Mouse (Mus musculus): ENCODE measurements around the gene Pxt1.
A peak's percentile ranks its signal among the peaks of the same experiment; 100 is the strongest.

Pxt1 gene

DNA sequence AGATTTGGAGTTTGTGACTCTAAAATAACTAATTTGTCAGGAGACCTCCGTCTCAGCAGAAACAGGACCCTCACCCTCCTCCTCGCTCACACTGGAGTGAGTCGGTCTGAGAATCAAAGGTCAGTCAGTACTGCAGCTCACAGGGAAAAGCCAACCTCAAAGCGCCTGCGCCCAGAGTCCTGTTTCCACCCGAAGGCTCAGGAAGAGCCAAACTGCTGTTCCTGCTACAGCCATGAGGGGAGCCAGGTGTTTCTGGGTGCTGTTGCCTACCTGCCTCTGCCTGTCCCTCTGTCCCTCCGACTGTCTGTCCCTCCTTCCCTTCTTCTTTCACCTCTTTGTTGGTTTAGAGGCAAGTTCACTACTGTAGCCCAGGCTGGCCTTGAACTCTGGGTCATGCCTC, 33.5 kb downstream of the Pxt1 start:
- DNase-seq: no peak

DNA sequence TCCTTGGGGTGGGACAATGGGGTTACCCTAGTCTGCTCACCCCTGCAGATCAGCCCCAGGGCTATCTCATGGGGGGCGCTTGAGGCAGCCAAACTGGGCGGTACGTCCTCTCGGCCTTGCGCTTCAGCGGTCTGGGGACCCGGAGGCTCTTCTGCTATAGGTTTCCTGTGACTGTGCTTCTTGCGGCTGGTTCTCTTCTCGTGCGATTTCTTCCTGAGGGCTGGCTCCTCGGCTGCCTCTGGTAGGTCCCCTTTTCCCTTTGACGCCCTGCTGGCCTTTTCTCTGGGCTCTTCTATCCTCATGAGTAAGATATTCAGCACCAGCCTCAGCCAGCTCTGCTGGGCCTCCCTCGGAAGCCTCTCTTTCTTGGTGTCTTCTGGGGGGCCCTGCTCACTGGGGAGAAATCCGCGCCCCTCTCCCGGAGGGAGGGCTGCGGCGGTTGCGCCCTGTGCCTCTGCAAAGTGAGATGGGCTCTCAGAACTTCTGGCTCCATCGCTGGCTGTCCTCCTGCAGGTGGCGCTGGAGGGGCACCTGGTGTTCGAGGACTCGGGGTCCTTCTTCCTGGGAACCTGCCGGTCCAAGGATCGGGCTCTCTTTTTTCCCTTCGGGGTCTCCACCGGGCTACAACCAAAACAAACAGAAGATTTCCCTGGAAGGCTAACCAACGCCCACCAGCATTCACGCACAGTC, 34.2 kb downstream of the Pxt1 start:
- DNase-seq: peak in 1 of 2 experiments; percentile 27

DNA sequence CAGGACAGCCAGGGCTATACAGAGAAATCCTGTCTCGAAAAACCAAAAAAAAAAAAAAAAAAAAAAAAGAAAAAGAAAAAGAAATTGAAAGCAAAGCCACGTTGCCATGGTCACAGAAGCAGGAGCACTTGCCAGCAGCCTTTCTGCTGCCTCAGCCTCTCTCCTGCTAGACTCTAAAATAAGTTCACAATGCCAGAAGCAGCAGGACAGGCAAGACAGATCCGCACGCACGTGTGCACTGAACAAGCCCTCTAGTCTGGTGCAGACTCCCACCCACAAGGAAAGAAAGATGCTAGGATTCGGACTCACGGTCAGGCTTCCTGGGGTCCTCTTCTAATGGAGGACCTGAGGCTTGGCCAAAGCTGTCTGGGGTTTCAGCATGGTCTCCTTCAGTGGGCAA, 35.7 kb downstream of the Pxt1 start:
- no peak for DNase-seq

DNA sequence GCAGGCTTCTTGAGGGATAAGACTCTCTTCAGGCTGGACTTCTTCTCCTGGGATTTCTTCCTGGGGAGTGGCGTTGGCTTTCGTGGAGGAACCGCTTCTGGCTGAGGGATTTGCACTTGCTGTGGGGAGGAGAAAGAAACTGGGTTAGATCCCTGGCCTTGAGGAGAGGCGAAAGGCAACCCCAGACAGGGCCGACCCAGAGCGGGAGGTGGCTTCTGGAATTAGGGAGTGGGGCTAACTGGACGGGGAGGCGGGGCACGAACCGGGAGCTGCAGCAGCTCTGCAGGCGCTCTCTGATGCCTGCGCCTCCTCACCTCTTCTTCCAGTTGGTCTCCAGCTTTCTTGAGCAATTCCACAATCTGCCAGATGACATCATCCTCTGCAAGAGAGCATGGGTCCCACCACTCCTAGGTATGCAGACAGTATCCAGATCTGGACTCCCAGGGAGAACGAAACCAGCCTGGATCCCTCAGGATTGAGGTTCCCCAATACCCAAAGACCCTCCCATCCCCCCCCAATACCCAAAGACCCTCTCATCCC, 38.2 kb downstream of the Pxt1 start:
- DNase-seq: no peak

DNA sequence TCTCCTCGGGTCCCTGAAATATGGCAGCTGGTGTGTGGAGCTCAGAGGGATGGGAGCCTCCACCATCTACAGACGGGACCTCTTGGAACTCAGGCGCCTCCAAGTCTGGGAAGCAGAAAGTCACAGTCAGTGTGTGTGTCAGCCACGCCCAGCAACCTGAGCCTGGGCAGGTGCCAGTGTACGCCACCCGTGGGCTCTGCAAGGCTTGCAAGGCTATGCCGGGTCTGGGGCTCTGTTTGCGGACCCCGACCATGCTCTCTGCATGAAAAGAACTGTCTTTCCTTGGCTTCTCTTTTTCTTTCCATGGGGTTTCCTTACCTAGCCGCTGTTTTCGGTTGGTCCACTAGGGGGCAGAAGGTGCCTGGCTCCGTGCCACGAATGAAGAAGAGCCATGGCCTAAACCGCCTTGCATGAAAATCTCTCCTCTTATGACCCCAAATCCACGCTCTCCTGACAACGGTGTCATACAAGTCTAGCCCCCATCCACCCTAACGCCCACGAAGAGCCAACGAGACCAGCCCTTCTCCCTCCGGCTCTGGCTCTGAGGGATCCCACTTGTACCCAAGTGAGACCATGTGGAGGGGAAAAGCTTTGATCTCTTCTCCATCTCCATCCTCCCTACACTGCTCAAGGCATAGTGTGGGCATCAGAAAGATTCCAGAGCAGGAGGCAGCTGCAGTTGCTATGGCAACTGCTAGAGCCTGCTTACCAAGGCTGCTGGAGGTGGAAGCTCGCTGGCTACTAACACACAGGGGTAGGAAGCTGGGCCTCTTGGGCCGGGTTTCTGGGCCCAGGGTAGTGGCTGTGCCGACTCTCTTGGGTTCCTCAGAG, 38.9 kb downstream of the Pxt1 start:
- peak; percentile 52 to 62 for DNase-seq

DNA sequence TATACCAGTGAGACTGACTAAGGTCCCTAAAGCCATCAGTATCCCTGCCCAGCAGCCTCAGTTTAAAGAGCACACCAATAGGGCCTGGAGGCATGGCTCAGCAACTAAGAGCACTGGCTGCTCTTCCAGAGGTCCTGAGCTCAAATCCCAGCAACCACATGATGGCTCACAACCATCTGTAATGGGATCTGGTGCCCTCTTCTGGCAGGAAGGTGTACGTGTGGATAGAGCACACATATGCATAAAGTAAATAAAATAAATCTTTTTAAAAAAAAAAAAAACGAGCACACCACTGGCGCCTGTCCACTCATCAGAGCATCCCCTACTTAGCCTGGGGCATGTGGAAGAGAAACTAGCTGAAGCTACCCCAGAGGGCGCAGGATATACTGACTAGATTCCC, 42.1 kb downstream of the Pxt1 start:
- no peak for DNase-seq

DNA sequence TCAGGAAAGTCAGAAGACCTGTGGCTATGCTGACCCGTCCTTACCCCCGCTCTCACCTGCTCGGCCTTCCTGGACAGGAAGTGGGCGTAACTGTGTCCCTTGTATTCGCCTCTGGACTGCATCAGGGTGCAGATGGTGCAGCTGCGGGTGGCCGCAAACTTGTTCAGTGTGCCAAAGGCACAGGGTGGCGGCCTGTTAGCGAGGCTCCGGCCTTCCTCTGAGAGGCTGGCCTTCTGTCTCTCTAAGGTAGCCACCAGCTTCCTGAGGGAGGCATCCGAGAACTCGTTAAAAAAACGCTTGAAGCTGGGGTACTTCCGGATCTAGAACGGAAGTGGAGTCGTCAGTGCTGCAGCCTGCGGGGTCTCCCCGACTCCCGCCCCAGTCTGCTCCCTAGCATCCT, 44.2 kb downstream of the Pxt1 start:
- DNase-seq: no peak

DNA sequence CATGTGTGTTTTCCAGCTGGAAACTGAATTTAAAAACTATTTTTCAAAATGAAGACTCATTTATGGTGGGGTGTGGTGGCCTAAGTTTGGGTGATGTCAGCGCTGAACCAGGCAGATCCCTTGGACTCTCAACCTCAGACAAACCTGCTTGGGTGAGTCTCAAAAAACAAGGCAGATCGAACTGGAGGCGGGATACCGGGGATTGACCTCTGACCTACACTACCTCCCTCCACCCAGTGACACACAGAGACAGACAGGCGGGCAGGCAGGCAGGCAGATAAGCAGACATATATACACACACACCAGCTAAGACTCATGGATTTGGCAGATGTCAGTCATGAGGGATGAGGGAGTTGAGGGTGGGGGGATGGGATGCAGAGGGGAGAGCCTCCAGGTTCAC, 45.4 kb downstream of the Pxt1 start:
- DNase-seq: no peak

DNA sequence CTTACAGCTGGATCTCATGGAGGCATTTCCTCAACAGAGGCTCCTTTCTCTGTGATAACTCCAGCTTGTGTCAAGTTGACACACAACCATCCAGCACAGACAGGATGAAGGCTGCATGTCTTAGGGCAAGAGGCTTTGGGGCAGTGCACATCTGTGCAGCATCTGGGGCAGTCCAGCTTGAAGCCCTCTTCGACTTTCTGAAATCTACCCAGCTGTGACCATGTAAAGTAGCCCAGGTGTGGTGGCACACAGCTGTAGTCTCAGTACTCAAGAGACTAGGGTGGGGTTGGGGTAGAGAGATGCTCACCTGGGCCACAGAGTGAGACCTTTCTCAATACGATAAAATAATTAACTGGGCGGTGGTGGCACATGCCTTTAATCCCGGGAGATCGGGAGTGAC, 45.8 kb downstream of the Pxt1 start:
- DNase-seq: no peak

DNA sequence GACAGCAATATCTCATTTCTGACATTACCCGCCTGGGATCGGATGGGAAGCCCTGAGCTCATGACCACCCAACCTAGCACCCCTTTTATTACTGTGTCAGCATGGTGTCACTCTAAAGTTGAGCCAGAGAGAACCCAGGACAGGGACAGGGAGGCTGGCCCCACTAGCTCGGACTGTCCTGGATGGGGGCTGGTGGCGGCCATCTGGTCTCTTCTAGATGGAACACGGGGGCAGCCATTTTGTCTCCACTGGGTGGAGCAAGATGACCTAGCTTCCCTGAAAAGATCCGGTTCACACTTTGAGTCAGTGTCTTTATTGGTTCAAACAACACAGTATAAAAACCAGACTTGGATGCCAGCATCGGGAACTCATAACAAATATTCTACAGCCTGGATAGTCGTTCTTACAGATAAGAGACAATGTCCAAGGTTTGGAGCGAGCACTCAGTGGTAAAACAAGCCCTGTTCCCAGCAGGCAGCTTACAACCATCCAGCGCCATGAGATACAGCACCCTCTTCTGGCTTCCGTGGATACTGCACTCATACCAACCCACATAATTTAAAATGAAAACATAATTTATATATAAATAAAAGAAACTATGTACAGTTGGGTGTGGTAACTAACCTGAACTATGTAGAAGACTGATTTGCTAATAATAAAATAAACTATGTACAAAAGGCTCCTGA, 47.4 kb downstream of the Pxt1 start:
- no peak for DNase-seq

DNA sequence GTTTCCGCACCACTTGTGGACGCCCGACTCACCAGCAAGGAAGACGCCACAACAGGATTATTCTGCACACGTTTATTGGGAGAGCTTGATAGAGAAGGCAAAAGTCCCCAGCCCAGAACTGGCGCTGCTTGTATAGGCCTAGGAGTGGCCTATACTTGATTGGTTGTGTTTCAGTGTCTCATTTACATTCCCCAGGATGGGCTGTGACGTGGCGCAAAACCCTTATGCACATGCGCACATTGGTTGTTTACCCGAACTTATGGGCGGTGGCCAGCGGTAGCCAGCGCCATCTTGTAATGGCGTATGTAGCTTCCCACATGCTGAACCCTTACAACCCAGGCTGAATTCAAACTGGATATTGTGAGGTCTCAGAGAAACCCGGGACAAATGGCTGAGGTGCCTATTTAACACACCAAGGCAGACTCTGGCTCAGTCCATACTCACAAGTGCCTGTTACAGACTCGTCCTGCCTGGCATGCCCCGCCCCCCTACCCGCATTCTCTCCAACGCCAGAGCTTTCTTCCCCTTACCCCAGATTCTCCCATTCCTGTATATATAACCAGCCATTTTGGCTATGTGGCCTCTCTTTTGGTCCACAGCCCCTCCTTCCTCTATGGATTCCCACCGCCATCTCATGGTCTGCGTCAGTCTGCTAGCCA, 48.3 kb downstream of the Pxt1 start:
- no peak for DNase-seq

DNA sequence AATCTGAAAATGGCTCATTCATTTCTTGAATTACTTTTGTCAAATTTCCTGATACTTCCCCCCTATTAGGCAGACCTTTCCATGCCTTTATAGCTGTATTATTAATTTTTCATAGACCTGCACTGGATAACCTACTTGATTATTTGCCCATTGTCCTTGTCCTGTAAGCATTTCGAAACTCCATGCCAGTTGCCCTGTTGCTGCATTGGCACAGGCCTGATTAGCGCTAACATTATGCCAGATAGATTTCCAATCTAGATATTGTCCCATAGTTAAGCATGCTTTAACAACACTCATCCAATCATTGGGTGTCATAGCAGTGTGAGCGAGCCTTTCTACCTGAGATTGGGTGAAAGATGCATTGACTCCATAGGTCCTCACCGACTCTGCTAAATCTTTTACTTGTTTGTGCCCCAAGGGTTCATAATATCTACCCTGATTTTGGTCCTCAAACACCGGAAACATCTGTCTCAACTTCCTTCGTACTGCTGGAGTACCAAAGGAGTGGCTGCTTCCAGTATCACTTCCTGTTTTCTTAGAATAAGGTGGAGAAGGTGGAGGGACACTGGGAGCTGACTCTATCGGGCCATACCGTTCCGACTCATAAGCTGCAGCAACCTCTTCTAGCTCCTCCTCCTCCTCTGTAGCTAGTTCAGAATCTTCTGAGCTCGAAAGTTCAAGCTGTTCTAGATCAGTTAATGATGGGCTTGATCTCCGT, 49.4 kb downstream of the Pxt1 start:
- DNase-seq: peak in 1 of 2 experiments; percentile 39

DNA sequence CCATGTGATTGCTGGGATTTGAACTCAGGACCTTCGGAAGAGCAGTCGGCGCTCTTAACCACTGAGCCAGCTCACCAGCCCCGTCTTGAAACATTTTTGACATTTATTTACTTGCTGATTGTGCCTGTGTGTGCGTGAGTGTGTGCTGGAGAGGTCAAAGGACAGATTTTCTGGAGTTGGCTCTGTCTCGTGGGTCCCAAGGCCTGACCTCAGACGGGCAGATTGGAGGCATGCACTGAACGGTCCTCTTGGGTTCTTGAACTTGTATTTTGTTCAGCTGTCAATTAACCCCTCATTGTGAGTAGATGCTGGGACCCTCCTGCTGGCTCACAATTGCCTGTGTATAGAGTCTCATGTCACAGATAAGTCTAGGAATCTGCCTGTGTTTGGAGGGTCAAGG, 57.4 kb downstream of the Pxt1 start:
- no peak for DNase-seq

DNA sequence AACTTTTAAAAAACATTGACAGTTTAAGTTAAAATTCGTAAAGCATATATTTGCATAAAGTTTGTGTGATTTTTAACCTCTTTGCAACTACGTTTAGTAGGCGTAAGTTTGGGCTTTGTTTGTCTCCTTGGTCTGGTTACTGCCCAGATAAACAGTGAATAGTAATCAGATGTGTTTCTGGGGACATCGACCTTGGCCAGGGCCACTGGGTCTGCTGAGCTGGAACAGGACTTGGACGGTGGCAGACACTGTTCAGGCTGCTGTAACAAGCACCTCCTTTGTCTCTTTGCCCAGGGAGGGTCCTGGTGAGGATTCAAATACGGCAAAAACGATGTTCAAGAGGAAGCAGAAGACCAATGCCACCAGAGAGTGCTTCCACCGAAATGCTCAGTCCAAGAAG, 58.4 kb downstream of the Pxt1 start:
- no peak for DNase-seq

All from lung, adult 18-20 months (tissue).